Mouse (Mus musculus): ENCODE data around the gene Nup153.

GRCm38 (mm10) chr13:46642318-46642717 lies 85.4 kb downstream of the Nup153 start:
- TF ChIP-seq CTCF (IDR thresholded peaks at IDR 0.05; ENCODE audit: low read depth) (peak; percentile 62), EP300 (IDR thresholded peaks at IDR 0.05; ENCODE audit: low read depth) (no peak)

Measured in liver, postnatal 0 days (tissue).